Mouse (Mus musculus) CH12.LX (cell line): ENCODE measurements around the gene Trio.

Source experiments
- BHLHE40 ChIP-seq: IDR thresholded peaks from 2 replicates; pipeline ENCODE4 v1.6.1; 2011; ENCODE audit warnings: mild to moderate bottlenecking, low read depth, low read length, improper control_type of control experiment
- ELF1 ChIP-seq: IDR thresholded peaks from 2 replicates; pipeline ENCODE4 v1.6.1; 2014; ENCODE audit warnings: low read depth, mild to moderate bottlenecking, inconsistent platforms, low read length, improper control_type of control experiment
- POLR2A ChIP-seq: IDR thresholded peaks from 2 replicates; pipeline ENCODE4 v1.6.1; 2011; ENCODE audit warnings: low read depth, mild to moderate bottlenecking, improper control_type of control experiment, low read length

DNA sequence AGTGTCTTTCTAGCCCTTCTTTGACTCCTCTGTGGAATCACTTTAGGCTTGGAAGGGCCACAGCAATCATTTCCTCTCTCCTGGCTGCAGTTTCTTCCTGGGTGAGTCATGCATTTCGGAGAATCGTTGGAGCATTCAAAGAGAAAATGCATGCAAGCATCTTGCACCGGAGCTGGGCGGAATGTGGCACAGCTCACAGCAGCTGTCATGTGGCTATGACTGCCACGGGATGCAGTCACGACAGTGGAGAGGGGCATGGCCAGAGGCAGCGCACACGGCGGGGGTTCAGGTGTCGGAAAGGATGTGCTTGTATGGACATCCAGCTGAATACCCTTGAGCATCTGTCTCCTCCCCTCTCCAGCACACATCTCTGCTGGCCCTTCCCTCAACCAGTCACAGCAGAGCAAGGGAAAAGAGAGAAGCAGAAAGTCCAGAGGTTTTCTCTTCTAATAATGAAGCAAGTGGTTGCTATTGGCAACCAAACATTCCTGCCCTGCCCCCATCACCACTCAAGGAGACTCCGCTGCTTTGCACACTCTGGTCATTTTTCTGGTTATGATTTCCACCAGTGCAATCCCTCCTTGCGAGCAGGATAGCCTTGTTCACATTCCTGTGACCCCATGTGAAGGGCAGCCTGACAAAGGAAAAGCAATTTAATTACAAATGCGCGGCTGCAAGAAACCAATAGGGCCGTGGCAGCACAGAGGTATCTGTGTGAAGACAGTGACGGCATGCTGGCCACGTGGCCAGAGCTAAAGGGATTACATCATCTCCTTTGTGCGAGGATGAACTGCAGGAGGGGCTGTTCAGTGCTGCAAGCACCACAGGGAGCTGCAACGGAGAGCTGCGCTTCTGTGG, 88.4 kb downstream of the Trio start:
- TF ChIP-seq BHLHE40 (no peak), POLR2A (no peak), ELF1 (no peak)
